Mouse (Mus musculus) cerebellum, adult 2 months (tissue): ENCODE results near the gene Tchp.
A peak's percentile ranks its signal among the peaks of the same experiment; 100 is the strongest.

Experiments
- CTCF ChIP-seq: fragments of 200-500 bp; IDR thresholded peaks from 2 replicates; pipeline ENCODE4 v1.5.1; 2011; ENCODE audit warnings: low read depth, mild to moderate bottlenecking, control low read depth, low read length, moderate library complexity, borderline replicate concordance; ENCODE audit not compliant: insufficient read depth
- POLR2A ChIP-seq: fragments of 200-500 bp; IDR thresholded peaks from 2 replicates; pipeline ENCODE4 v1.6.1; 2011; ENCODE audit warnings: low read length, control low read depth, borderline replicate concordance; ENCODE audit not compliant: insufficient read depth

GRCm38 (mm10) chr5:114764812-114765735 is 57.5 kb downstream of the Tchp start:
- 0 out of 2 replicates have a peak, but pooled peaks have one; percentile 1 for TF ChIP-seq POLR2A
- TF ChIP-seq CTCF, result peak; percentile 67
